Mouse (Mus musculus): Measurements from ENCODE around the gene Lhfpl5. TPM values are rescaled to one million over a fixed set of nuclear protein-coding genes. Genes with fewer than 3 reads are reported as not detected.
"Not testable (repeated sequence)": the region's sequence is repeated elsewhere in the genome, so short reads cannot be mapped to it uniquely, and the experiment has no call there.

Lhfpl5 gene
- polyA plus RNA-seq, 1 experiment from 2014 or later: 18.1 TPM

- no peaks in the 10 kb centered on the region for H3K27me3 ChIP-seq (ENCODE audit: control insufficient read depth, insufficient read depth, low read length)
- H3K36me3 ChIP-seq (ENCODE audit: control insufficient read depth, insufficient read depth, low read length): no peaks in the 10 kb centered on the region
- H3K9me3 ChIP-seq (ENCODE audit: control insufficient read depth, low read length): no peaks in the 10 kb centered on the region
- no peak for ATAC-seq (ENCODE audit: low read depth)
- no peaks in the 10 kb centered on the region for H3K4me1 ChIP-seq (ENCODE audit: control insufficient read depth, insufficient read depth, low read length)
- H3K4me3 ChIP-seq (ENCODE audit: low read depth, low read length): no peak overlapping the region
- WGBS: 73% methylated on average over 1 of the region's 1 CpGs
- H3K9ac ChIP-seq (replicated peaks; ENCODE audit: low read depth, low read length): no peak overlapping the region
- H3K27ac ChIP-seq (ENCODE audit: low read depth, low read length): no peak overlapping the region
- H3K4me2 ChIP-seq (ENCODE audit: low read depth, low read length): no peak overlapping the region
These were observed 28.5 kb upstream of the Lhfpl5 start for GRCm38 (mm10) chr17:28546925-28547324.

- Histone ChIP-seq H3K36me3 (ENCODE audit: control insufficient read depth, insufficient read depth, low read length) (no peaks in the 10 kb centered on the region), H3K9me3 (ENCODE audit: control insufficient read depth, low read length) (no peaks in the 10 kb centered on the region), H3K4me1 (ENCODE audit: control insufficient read depth, insufficient read depth, low read length) (no peaks in the 10 kb centered on the region), H3K4me2 (ENCODE audit: low read depth, low read length) (no peak overlapping the region), H3K27ac (ENCODE audit: low read depth, low read length) (no peak overlapping the region), H3K4me3 (ENCODE audit: low read depth, low read length) (no peak overlapping the region), H3K27me3 (ENCODE audit: control insufficient read depth, insufficient read depth, low read length) (no peaks in the 10 kb centered on the region), H3K9ac (replicated peaks; ENCODE audit: low read depth, low read length) (no peak overlapping the region)
- ATAC-seq (ENCODE audit: low read depth): no peak
- 74% methylated on average over 11 of the region's 11 CpGs for WGBS
These were observed 26.9 kb upstream of the Lhfpl5 start for GRCm38 (mm10) chr17:28548550-28548949.

- no peaks in the 10 kb centered on the region for H3K9me3 ChIP-seq (ENCODE audit: control insufficient read depth, low read length)
- no peak within 1 kb of the TSS for H3K27ac ChIP-seq (ENCODE audit: low read depth, low read length)
- no peaks in the 10 kb centered on the region for H3K4me1 ChIP-seq (ENCODE audit: control insufficient read depth, insufficient read depth, low read length)
- H3K9ac ChIP-seq (replicated peaks; ENCODE audit: low read depth, low read length): no peak within 1 kb of the TSS
- H3K27me3 ChIP-seq (ENCODE audit: control insufficient read depth, insufficient read depth, low read length): no peaks in the 10 kb centered on the region
- H3K4me3 ChIP-seq (ENCODE audit: low read depth, low read length): no peak within 1 kb of the TSS
- 83% methylated on average over 14 of the region's 14 CpGs for WGBS
- H3K4me2 ChIP-seq (ENCODE audit: low read depth, low read length): no peak within 1 kb of the TSS
- H3K36me3 ChIP-seq (ENCODE audit: control insufficient read depth, insufficient read depth, low read length): no peaks in the 10 kb centered on the region
- ATAC-seq (ENCODE audit: low read depth): no peak
These were observed 26.3 kb upstream of the Lhfpl5 start, which contains the start of gene Clpsl2 for GRCm38 (mm10) chr17:28549111-28549510. Gene Clpsl2, plus strand, starts transcription at chr17:28549411.

GRCm38 (mm10) chr17:28553040-28553793 lies 22.2 kb upstream of the Lhfpl5 start:
- no peaks in the 10 kb centered on the region for H3K27me3 ChIP-seq (ENCODE audit: control insufficient read depth, insufficient read depth, low read length)
- no peak overlapping the region for H3K9ac ChIP-seq (replicated peaks; ENCODE audit: low read depth, low read length)
- no peak overlapping the region for H3K4me3 ChIP-seq (ENCODE audit: low read depth, low read length)
- no peaks in the 10 kb centered on the region for H3K9me3 ChIP-seq (ENCODE audit: control insufficient read depth, low read length)
- no peak overlapping the region for H3K27ac ChIP-seq (ENCODE audit: low read depth, low read length)
- no peaks in the 10 kb centered on the region for H3K36me3 ChIP-seq (ENCODE audit: control insufficient read depth, insufficient read depth, low read length)
- ATAC-seq (ENCODE audit: low read depth): no peak
- no peak overlapping the region for H3K4me2 ChIP-seq (ENCODE audit: low read depth, low read length)
- H3K4me1 ChIP-seq (ENCODE audit: control insufficient read depth, insufficient read depth, low read length): no peaks in the 10 kb centered on the region
- 5% methylated on average over 14 of the region's 14 CpGs for WGBS

- not testable (repeated sequence) for H3K9ac ChIP-seq (replicated peaks; ENCODE audit: low read depth, low read length); ATAC-seq (ENCODE audit: low read depth); H3K4me1 ChIP-seq (ENCODE audit: control insufficient read depth, insufficient read depth, low read length); H3K4me2 ChIP-seq (ENCODE audit: low read depth, low read length); H3K27ac ChIP-seq (ENCODE audit: low read depth, low read length); H3K4me3 ChIP-seq (ENCODE audit: low read depth, low read length); H3K36me3 ChIP-seq (ENCODE audit: control insufficient read depth, insufficient read depth, low read length); H3K27me3 ChIP-seq (ENCODE audit: control insufficient read depth, insufficient read depth, low read length); H3K9me3 ChIP-seq (ENCODE audit: control insufficient read depth, low read length)
- WGBS: 94% methylated on average over 4 of the region's 4 CpGs
These were observed 21.4 kb upstream of the Lhfpl5 start for GRCm38 (mm10) chr17:28554021-28554420.

- Histone ChIP-seq H3K4me1 (ENCODE audit: control insufficient read depth, insufficient read depth, low read length) (no peaks in the 10 kb centered on the region), H3K27me3 (ENCODE audit: control insufficient read depth, insufficient read depth, low read length) (no peaks in the 10 kb centered on the region), H3K4me3 (ENCODE audit: low read depth, low read length) (no peak overlapping the region), H3K27ac (ENCODE audit: low read depth, low read length) (no peak overlapping the region), H3K9me3 (ENCODE audit: control insufficient read depth, low read length) (no peaks in the 10 kb centered on the region), H3K36me3 (ENCODE audit: control insufficient read depth, insufficient read depth, low read length) (no peaks in the 10 kb centered on the region), H3K4me2 (ENCODE audit: low read depth, low read length) (no peak overlapping the region), H3K9ac (replicated peaks; ENCODE audit: low read depth, low read length) (no peak overlapping the region)
- 58% methylated on average over 6 of the region's 6 CpGs for WGBS
- ATAC-seq (ENCODE audit: low read depth): no peak
These were observed 18.6 kb upstream of the Lhfpl5 start for GRCm38 (mm10) chr17:28556635-28557396.

GRCm38 (mm10) chr17:28557772-28558171 lies 17.7 kb upstream of the Lhfpl5 start:
- H3K27me3 ChIP-seq (ENCODE audit: control insufficient read depth, insufficient read depth, low read length): no peaks in the 10 kb centered on the region
- 76% methylated on average over 6 of the region's 6 CpGs for WGBS
- H3K27ac ChIP-seq (ENCODE audit: low read depth, low read length): no peak overlapping the region
- H3K4me3 ChIP-seq (ENCODE audit: low read depth, low read length): no peak overlapping the region
- ATAC-seq (ENCODE audit: low read depth): no peak
- no peaks in the 10 kb centered on the region for H3K4me1 ChIP-seq (ENCODE audit: control insufficient read depth, insufficient read depth, low read length)
- no peaks in the 10 kb centered on the region for H3K9me3 ChIP-seq (ENCODE audit: control insufficient read depth, low read length)
- no peak overlapping the region for H3K4me2 ChIP-seq (ENCODE audit: low read depth, low read length)
- H3K36me3 ChIP-seq (ENCODE audit: control insufficient read depth, insufficient read depth, low read length): no peaks in the 10 kb centered on the region
- no peak overlapping the region for H3K9ac ChIP-seq (replicated peaks; ENCODE audit: low read depth, low read length)

- 95% methylated on average over 4 of the region's 4 CpGs for WGBS
- H3K4me3 ChIP-seq (ENCODE audit: low read depth, low read length): no peak within 1 kb of the TSS
- H3K27me3 ChIP-seq (ENCODE audit: control insufficient read depth, insufficient read depth, low read length): no peaks in the 10 kb centered on the region
- no peak for ATAC-seq (ENCODE audit: low read depth)
- no peak within 1 kb of the TSS for H3K27ac ChIP-seq (ENCODE audit: low read depth, low read length)
- no peaks in the 10 kb centered on the region for H3K4me1 ChIP-seq (ENCODE audit: control insufficient read depth, insufficient read depth, low read length)
- H3K36me3 ChIP-seq (ENCODE audit: control insufficient read depth, insufficient read depth, low read length): no peaks in the 10 kb centered on the region
- no peak within 1 kb of the TSS for H3K4me2 ChIP-seq (ENCODE audit: low read depth, low read length)
- no peaks in the 10 kb centered on the region for H3K9me3 ChIP-seq (ENCODE audit: control insufficient read depth, low read length)
- H3K9ac ChIP-seq (replicated peaks; ENCODE audit: low read depth, low read length): no peak within 1 kb of the TSS
These were observed 14.8 kb upstream of the Lhfpl5 start, which contains the start of gene Clps for GRCm38 (mm10) chr17:28560598-28560997. Gene Clps, minus strand, starts transcription at chr17:28560766.

- Histone ChIP-seq H3K36me3 (ENCODE audit: control insufficient read depth, insufficient read depth, low read length) (no peaks in the 10 kb centered on the region), H3K9me3 (ENCODE audit: control insufficient read depth, low read length) (no peaks in the 10 kb centered on the region), H3K27ac (ENCODE audit: low read depth, low read length) (no peak overlapping the region), H3K4me2 (ENCODE audit: low read depth, low read length) (no peak overlapping the region), H3K4me1 (ENCODE audit: control insufficient read depth, insufficient read depth, low read length) (no peaks in the 10 kb centered on the region), H3K9ac (replicated peaks; ENCODE audit: low read depth, low read length) (no peak overlapping the region), H3K4me3 (ENCODE audit: low read depth, low read length) (no peak overlapping the region), H3K27me3 (ENCODE audit: control insufficient read depth, insufficient read depth, low read length) (no peaks in the 10 kb centered on the region)
- 68% methylated on average over 7 of the region's 7 CpGs for WGBS
- ATAC-seq (ENCODE audit: low read depth): no peak
These were observed 13.8 kb upstream of the Lhfpl5 start for GRCm38 (mm10) chr17:28561613-28562012.

All from neural tube, embryonic 14.5 days (tissue).